Mouse (Mus musculus): ENCODE measurements around the gene Dgcr6. TPM values are rescaled to one million over a fixed set of nuclear protein-coding genes. Genes with fewer than 3 reads are reported as not detected.
"Not testable (repeated sequence)": the region's sequence is repeated elsewhere in the genome, so short reads cannot be mapped to it uniquely, and the experiment has no call there.

Gene Dgcr6
- total RNA-seq (2017), result 0.67 to 3.5 TPM (median 1.3 TPM) in 3 replicates

DNA sequence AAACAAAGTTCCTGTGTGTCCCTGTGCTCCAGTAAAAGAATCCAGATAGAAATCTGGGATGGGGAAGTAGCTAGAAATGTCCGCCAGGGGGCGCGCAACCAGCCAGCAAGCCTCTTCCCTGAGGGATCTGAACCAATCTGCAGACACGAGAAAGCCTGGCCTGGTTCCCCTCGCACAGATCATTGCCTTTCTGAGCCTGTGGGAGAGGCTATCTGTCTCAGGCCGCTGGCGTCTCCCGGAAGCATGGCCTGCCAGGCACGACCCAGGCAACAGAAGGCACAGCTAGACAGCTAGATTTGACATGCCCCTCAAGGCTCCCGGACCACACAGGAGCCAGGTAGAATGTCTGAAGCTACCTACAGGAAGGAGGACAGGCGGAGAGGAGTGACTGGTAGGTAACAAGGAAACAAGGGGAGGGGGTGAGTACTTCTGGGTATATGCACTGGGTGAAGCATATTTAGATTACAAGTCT, at the start of gene Dgcr6:
Gene Dgcr6, plus strand, starts transcription at position 130 of the 472 bp plus-strand sequence.
- ATAC-seq (replicated peaks; ENCODE audit: insufficient number of reproducible peaks, low FRiP score, low TSS enrichment, poor library complexity, severe bottlenecking), result no peak

GRCm38 (mm10) chr16:18004589-18004988, 48.1 kb upstream of the Dgcr6 start:
- no peak for ATAC-seq (replicated peaks; ENCODE audit: insufficient number of reproducible peaks, low FRiP score, low TSS enrichment, poor library complexity, severe bottlenecking)

- no peak for ATAC-seq (replicated peaks; ENCODE audit: insufficient number of reproducible peaks, low FRiP score, low TSS enrichment, poor library complexity, severe bottlenecking)
Observed at GRCm38 (mm10) chr16:18007083-18007482, 45.6 kb upstream of the Dgcr6 start.

- ATAC-seq (replicated peaks; ENCODE audit: insufficient number of reproducible peaks, low FRiP score, low TSS enrichment, poor library complexity, severe bottlenecking), result no peak
Observed at GRCm38 (mm10) chr16:18011101-18011500, 41.6 kb upstream of the Dgcr6 start.

- ATAC-seq (replicated peaks; ENCODE audit: insufficient number of reproducible peaks, low FRiP score, low TSS enrichment, poor library complexity, severe bottlenecking), result not testable (repeated sequence)
Observed at GRCm38 (mm10) chr16:18016482-18016881, 36.2 kb upstream of the Dgcr6 start.

DNA sequence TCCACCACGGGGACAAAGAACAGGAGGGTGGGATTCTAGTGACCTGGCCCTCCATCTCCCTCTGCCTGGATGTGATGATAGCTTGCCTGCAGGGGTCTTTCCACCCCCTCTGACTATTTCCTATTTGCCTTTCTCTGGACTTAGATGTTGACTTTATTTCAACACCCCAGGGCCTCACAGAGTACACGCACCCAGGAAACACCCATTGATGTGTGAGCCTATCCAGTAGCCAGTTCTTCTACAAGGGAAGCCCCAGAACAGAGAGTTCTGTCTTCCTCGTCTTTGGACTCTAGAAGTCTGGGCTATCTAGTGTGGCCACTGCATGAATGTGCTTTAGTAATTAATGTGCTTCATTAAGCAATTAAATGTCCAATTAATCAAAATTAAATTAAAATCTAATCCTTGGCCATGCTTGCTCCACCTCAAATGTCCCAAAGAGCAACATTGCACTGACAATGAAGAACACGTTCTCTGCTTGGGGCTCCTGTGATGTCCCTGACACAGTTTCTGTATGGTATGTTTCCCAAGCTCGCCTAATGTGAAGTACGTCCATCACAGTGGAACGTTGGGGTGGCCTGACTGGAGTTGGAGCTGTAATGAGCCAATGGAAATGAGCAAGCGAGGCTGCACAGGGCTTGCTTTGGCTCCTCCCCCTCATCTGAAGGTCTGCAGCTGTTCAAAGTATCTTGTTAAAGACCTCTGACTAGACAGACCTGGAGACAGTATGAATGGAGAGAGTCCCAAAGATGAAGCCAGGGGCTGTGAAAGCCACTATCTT, 29.7 kb upstream of the Dgcr6 start:
- ATAC-seq (replicated peaks; ENCODE audit: insufficient number of reproducible peaks, low FRiP score, low TSS enrichment, poor library complexity, severe bottlenecking), result no peak

GRCm38 (mm10) chr16:18027371-18027770, 25.3 kb upstream of the Dgcr6 start:
- no peak for ATAC-seq (replicated peaks; ENCODE audit: insufficient number of reproducible peaks, low FRiP score, low TSS enrichment, poor library complexity, severe bottlenecking)

DNA sequence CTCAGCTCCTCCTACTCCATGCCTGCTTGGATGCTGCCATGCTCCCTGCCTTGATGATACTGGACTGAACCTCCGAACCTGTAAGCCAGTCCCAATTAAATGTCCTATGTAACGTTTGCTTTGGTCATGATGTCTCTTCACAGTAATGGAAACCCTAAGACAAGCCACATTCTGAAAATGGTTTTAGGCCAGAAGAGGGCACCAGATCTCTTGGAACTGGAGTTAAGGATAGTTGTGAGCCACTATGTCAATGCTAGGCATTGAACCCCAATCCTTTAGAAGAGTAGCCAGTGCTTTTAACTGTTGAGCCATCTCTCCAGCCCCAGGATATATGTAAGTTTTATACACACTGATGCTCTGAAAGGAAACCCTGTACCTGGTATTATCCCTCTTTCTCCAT, 20.9 kb upstream of the Dgcr6 start:
- no peak for ATAC-seq (replicated peaks; ENCODE audit: insufficient number of reproducible peaks, low FRiP score, low TSS enrichment, poor library complexity, severe bottlenecking)

DNA sequence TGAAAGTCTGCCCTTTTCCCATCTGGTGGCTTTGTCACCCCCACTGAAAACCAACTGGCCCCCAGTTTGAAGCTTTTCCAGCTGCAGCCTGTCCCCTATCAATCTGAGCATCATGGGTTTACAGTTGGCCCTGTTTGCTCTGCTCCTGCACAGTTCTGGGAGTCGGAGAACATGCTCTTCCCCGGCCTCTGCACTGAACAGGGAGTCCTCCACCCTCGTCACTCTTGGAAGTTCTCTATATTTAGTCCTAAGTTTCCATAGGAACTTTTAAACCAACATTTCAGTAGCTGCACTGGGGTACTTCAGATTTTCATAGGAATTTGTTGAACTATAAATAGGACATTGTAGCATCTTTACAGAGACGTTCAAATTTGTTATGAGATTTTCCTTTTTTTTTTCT, 19.4 kb upstream of the Dgcr6 start:
- no peak for ATAC-seq (replicated peaks; ENCODE audit: insufficient number of reproducible peaks, low FRiP score, low TSS enrichment, poor library complexity, severe bottlenecking)

- ATAC-seq (replicated peaks; ENCODE audit: insufficient number of reproducible peaks, low FRiP score, low TSS enrichment, poor library complexity, severe bottlenecking), result no peak
Observed at GRCm38 (mm10) chr16:18034286-18034685, 18.4 kb upstream of the Dgcr6 start.

GRCm38 (mm10) chr16:18036425-18036955, 16.2 kb upstream of the Dgcr6 start:
- peak; percentile 59 for ATAC-seq (replicated peaks; ENCODE audit: insufficient number of reproducible peaks, low FRiP score, low TSS enrichment, poor library complexity, severe bottlenecking)

GRCm38 (mm10) chr16:18037025-18037424, 15.6 kb upstream of the Dgcr6 start:
- ATAC-seq (replicated peaks; ENCODE audit: insufficient number of reproducible peaks, low FRiP score, low TSS enrichment, poor library complexity, severe bottlenecking), result no peak

GRCm38 (mm10) chr16:18044991-18045390, 7.7 kb upstream of the Dgcr6 start:
- no peak for ATAC-seq (replicated peaks; ENCODE audit: insufficient number of reproducible peaks, low FRiP score, low TSS enrichment, poor library complexity, severe bottlenecking)

- 0 out of 2 replicates have a peak, but pooled peaks have one; percentile 21 for ATAC-seq (replicated peaks; ENCODE audit: insufficient number of reproducible peaks, low FRiP score, low TSS enrichment, poor library complexity, severe bottlenecking)
Observed at GRCm38 (mm10) chr16:18047660-18048059, 5.0 kb upstream of the Dgcr6 start.

GRCm38 (mm10) chr16:18048071-18048470, 4.6 kb upstream of the Dgcr6 start:
- no peak for ATAC-seq (replicated peaks; ENCODE audit: insufficient number of reproducible peaks, low FRiP score, low TSS enrichment, poor library complexity, severe bottlenecking)

DNA sequence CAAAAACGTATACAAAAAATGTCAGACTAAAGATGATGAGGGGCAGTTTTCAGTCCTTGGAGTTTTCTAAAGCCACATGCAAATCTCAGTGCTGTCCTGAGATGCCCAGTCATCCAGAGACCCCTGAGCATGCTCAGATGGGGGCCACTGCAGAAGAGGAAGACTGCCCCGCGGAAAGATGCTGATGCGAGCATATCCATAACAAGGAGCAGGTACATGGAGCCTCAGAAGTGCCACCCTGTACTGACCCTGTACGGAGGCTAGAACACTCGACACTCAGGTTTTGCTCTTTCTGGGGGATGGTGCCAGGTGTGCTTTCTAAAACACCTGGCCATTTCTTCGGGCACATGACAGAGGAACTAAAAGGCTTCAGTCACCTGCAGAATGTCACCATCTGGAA, 338 bp upstream of the Dgcr6 start:
- ATAC-seq (replicated peaks; ENCODE audit: insufficient number of reproducible peaks, low FRiP score, low TSS enrichment, poor library complexity, severe bottlenecking), result no peak

GRCm38 (mm10) chr16:18056215-18056614, 3.6 kb downstream of the Dgcr6 start:
- no peak for ATAC-seq (replicated peaks; ENCODE audit: insufficient number of reproducible peaks, low FRiP score, low TSS enrichment, poor library complexity, severe bottlenecking)

GRCm38 (mm10) chr16:18058331-18058731, 5.7 kb downstream of the Dgcr6 start:
- no peak for ATAC-seq (replicated peaks; ENCODE audit: insufficient number of reproducible peaks, low FRiP score, low TSS enrichment, poor library complexity, severe bottlenecking)

DNA sequence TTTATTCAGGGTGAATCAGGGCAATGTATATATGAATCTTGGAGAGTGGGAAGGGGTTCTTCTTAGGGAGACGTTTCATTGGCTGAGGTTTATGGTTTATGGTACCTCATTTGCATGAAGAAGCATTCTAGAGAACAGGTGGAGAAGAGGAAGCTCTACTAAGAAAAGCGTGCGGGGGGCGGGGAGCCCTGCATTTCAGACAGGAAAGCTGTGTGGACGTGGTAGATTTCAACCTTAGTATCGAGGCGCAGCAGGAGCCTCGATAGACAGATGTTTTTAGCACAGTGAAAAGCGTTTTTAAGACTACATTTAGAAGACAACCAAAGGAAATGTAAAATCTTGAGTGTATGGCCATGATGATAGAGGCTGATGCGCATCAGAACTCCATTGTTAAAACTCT, 6.6 kb downstream of the Dgcr6 start:
- no peak for ATAC-seq (replicated peaks; ENCODE audit: insufficient number of reproducible peaks, low FRiP score, low TSS enrichment, poor library complexity, severe bottlenecking)

GRCm38 (mm10) chr16:18061201-18061600, 8.5 kb downstream of the Dgcr6 start:
- no peak for ATAC-seq (replicated peaks; ENCODE audit: insufficient number of reproducible peaks, low FRiP score, low TSS enrichment, poor library complexity, severe bottlenecking)
